Mouse (Mus musculus) liver, adult 2 months (tissue): ENCODE measurements around the gene Stmn1.

Experiments used
- CTCF ChIP-seq: fragments of 200-500 bp; IDR thresholded peaks from 2 replicates; pipeline ENCODE4 v1.5.1; 2011; ENCODE audit warnings: low read depth, low read length, control low read depth
- POLR2A ChIP-seq: fragments of 200-500 bp; IDR thresholded peaks from 2 replicates; pipeline ENCODE4 v1.6.1; 2011; ENCODE audit warnings: low read length, control low read depth; ENCODE audit not compliant: insufficient read depth; ENCODE audit errors: extremely low read depth

DNA sequence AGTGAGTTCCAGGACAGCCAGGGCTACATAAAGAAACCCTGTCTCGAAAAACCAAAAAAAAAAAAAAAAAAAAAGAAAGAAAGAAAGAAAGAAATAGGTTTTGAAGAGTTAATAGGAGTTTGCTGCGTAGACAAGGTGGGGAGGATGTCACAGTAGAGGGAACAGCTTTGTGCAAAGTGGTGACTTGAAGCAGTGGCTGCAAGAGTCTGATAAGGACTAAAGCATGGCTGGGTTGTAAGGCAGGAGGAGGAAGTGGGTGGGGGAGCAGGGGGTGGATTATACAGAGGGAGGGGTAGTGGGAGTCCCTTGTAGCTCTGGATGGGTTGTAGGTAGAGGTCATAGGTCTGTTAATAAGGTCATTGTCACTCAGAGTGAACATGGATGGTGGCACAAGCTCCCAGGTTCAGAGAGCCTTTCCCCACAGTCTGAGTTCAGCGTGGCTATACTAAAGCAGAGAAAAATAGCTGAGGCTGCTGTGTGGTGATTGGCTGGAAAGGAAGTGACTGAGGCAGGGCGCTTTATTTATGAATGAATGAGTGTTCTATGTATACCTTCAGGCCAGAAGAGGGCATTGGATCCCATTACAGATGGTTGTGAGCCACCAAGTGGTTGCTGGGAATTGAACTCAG, 38.0 kb downstream of the Stmn1 start:
- no peak for TF ChIP-seq CTCF
- TF ChIP-seq POLR2A = no peak
